ENCODE assay signal across 8 mouse cellular contexts in genomic region chr4:132841493-132841892, GRCm38 (mm10). TPM values are rescaled to one million over a fixed set of nuclear protein-coding genes. Genes with fewer than 3 reads are reported as not detected.
DNase-seq lines count a peak whose midpoint lies in the region; ATAC-seq and TF ChIP-seq lines count a peak whose summit lies in the region.
"Had no signal": no experiment of that assay in that cellular context is flagged by ENCODE, and none has a peak within 500 bp of the region (broad histone marks: within the 10 kb centered on the region; RNA-seq: fewer than 3 reads in every experiment).

No protein-coding gene starts in this region.

- H3K79me2 ChIP-seq in C2C12 (ENCODE audit: control insufficient read depth, insufficient read depth) = peaks cover 64% of the 10 kb centered on the region

- H3K27me3 ChIP-seq in C2C12 (ENCODE audit: control insufficient read depth, insufficient read depth, insufficient read length) = no peaks in the 10 kb centered on the region
- no peaks in the 10 kb centered on the region for H3K27me3 ChIP-seq in forebrain, postnatal 0 days (ENCODE audit: insufficient read depth, low read length)
- no peaks in the 10 kb centered on the region for H3K27me3 ChIP-seq in liver, embryonic 15.5 days

- peak overlapping the region; percentile 95 for H3ac ChIP-seq in C2C12 (ENCODE audit: control insufficient read depth, insufficient read length, low read depth)

- H3K4me3 ChIP-seq in C2C12 (ENCODE audit: insufficient read depth, poor library complexity, severe bottlenecking) = peak overlapping the region; percentile 93
- H3K4me3 ChIP-seq in forebrain, postnatal 0 days (ENCODE audit: low read depth, low read length) = peak overlapping the region; percentile 69; the same call in 1 of the 2 replicates
- peak overlapping the region; percentile 85 for H3K4me3 ChIP-seq in liver, embryonic 15.5 days (replicated peaks)

- peaks cover 46% of the 10 kb centered on the region for H3K36me3 ChIP-seq in C2C12 (ENCODE audit: control insufficient read depth, insufficient read depth)
- H3K36me3 ChIP-seq in forebrain, postnatal 0 days (ENCODE audit: insufficient read depth) = peaks cover 32% of the 10 kb centered on the region
- H3K36me3 ChIP-seq in liver, embryonic 15.5 days (replicated peaks) = peaks cover 42% of the 10 kb centered on the region

- peak overlapping the region; percentile 87 for H3K4me2 ChIP-seq in forebrain, postnatal 0 days (ENCODE audit: low read depth)
- H3K4me2 ChIP-seq in liver, embryonic 15.5 days = peak overlapping the region; percentile 82

- 85% methylated on average over 3 of the region's 3 CpGs for WGBS in forebrain, postnatal 0 days
- WGBS in liver, embryonic 15.5 days (ENCODE audit: insufficient replicate concordance) = 59% methylated on average over 3 of the region's 3 CpGs

- ATAC-seq in forebrain, postnatal 0 days = no peak
- no peak for ATAC-seq in liver, embryonic 15.5 days (ENCODE audit: insufficient read depth)

- TF ChIP-seq CTCF in C2C12 (IDR thresholded peaks at IDR 0.05; ENCODE audit: control insufficient read depth, insufficient read depth, insufficient read length) = no peak
- no peak for TF ChIP-seq CTCF in forebrain, postnatal 0 days (IDR thresholded peaks at IDR 0.05; ENCODE audit: low read depth)

- H3K9me3 ChIP-seq in forebrain, postnatal 0 days (ENCODE audit: low read length) = no peaks in the 10 kb centered on the region
- no peaks in the 10 kb centered on the region for H3K9me3 ChIP-seq in liver, embryonic 15.5 days (replicated peaks)

- peak; percentile 70 for DNase-seq in A20 (ENCODE audit: low read depth, low spot score)
- no peak for DNase-seq in forebrain, postnatal 0 days
- DNase-seq in T-cell, adult 2 months (ENCODE audit: low spot score) = no peak
- no peak for DNase-seq in yolk sac, embryonic 10.5 days (ENCODE audit: low spot score)
- DNase-seq in right cerebral cortex, postnatal 25 days = no peak
- DNase-seq: adrenal gland, postnatal 25 days had no signal

- H3K79me3 ChIP-seq in C2C12 (ENCODE audit: low read depth) = peaks cover 59% of the 10 kb centered on the region

- H3K9ac ChIP-seq in forebrain, postnatal 0 days = peak overlapping the region; percentile 75
- peak overlapping the region; percentile 81 for H3K9ac ChIP-seq in liver, embryonic 15.5 days

- H3K4me1 ChIP-seq in forebrain, postnatal 0 days (ENCODE audit: insufficient read depth) = peaks cover 10% of the 10 kb centered on the region
- peaks cover 23% of the 10 kb centered on the region for H3K4me1 ChIP-seq in liver, embryonic 15.5 days (replicated peaks)

- H3K27ac ChIP-seq in forebrain, postnatal 0 days (ENCODE audit: low read depth, low read length) = no peak overlapping the region
- no peak overlapping the region for H3K27ac ChIP-seq in liver, embryonic 15.5 days (replicated peaks)

TF ChIP-seq in C2C12, 6 proteins besides CTCF, POLR2A, EP300 and RAD21:
- no peak for TF ChIP-seq MYOG (IDR thresholded peaks at IDR 0.05; ENCODE audit: control insufficient read depth, extremely low read depth, insufficient read length)
- TF ChIP-seq CEBPB (IDR thresholded peaks at IDR 0.05; ENCODE audit: low read depth) = no peak
TF ChIP-seq in C2C12: peak in this region for 0.

RNA-seq across cellular contexts. Expression of gene Ppp1r8, which starts 1.5 kb away (rescaled TPM):
- polyA plus RNA-seq in C2C12 (2012; fragmentation: generic; extraction: Trizol) = 81.7 TPM
- 76.4 and 77.8 TPM in 2 replicates for total RNA-seq in forebrain, postnatal 0 days (2014; rRNA removed)
- polyA plus RNA-seq in forebrain, postnatal 0 days (2015; fragmentation: Nextera tagmentation; extraction: Ambion mirVana) = 42.7 and 47.7 TPM in 2 replicates
- 22.3 and 22.5 TPM in 2 replicates for polyA plus RNA-seq in liver, embryonic 15.5 days (2015; fragmentation: Nextera tagmentation; extraction: Ambion mirVana)

RNA-seq across cellular contexts. Expression of gene Stx12, which starts 42.8 kb away (rescaled TPM):
- polyA plus RNA-seq in C2C12 (2012; fragmentation: generic; extraction: Trizol) = 19.2 TPM
- total RNA-seq in forebrain, postnatal 0 days (2014; rRNA removed) = 168 and 180 TPM in 2 replicates
- polyA plus RNA-seq in forebrain, postnatal 0 days (2015; fragmentation: Nextera tagmentation; extraction: Ambion mirVana) = 163 and 170 TPM in 2 replicates
- polyA plus RNA-seq in liver, embryonic 15.5 days (2015; fragmentation: Nextera tagmentation; extraction: Ambion mirVana) = 14.8 and 15.9 TPM in 2 replicates

RNA-seq across cellular contexts. Expression of gene Themis2, which starts 45.3 kb away (rescaled TPM):
- not detected for polyA plus RNA-seq in C2C12 (2012; fragmentation: generic; extraction: Trizol)
- total RNA-seq in forebrain, postnatal 0 days (2014; rRNA removed) = 0.85 and 1.00 TPM in 2 replicates
- 0.43 and 0.50 TPM in 2 replicates for polyA plus RNA-seq in forebrain, postnatal 0 days (2015; fragmentation: Nextera tagmentation; extraction: Ambion mirVana)
- 2.8 and 3.4 TPM in 2 replicates for polyA plus RNA-seq in liver, embryonic 15.5 days (2015; fragmentation: Nextera tagmentation; extraction: Ambion mirVana)
